Mouse (Mus musculus): ENCODE data around the gene Dnajb3. TPM values are rescaled to one million over a fixed set of nuclear protein-coding genes. Genes with fewer than 3 reads are reported as not detected.

The Dnajb3 gene
- polyA plus RNA-seq, 1 experiment from 2014 or later = 13.6 TPM

DNA sequence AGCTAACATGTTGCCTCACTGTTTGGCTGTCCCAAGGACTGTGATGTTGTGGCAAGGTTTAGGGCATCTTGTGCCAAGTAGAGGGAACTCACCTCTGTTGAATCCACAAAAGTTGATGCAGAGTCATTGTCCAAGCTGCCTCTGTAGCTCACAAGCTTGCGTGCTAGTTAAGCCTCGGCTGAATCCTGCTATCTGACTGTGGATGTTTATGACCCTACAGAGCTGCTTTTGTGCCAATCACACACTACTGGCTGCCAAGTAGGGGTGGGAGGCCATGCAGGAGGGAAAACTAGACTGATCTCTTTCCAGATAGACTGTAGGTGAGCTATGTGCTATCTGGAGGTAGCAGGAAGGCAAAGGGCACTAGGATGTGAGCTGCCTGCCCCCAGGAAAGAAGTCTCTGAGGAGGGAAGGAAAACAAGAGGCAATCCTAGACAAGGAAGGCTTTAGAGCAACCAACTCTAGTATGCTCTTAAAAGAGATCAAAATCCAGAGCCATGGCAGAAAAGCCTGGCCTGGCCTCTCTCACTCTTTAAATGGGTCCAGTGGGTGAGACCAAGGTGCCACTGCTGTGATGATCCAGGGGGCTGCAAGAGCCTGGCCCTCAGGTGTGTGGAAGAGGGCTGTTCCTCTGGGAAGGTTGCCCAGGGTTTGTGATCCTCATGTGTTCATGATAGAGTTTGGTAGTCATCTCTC lies 8.3 kb upstream of the Dnajb3 start:
- H3K4me2 ChIP-seq (ENCODE audit: low read length) = no peak overlapping the region
- no peaks in the 10 kb centered on the region for H3K27me3 ChIP-seq (ENCODE audit: insufficient read depth, low read length)
- WGBS = 68% methylated on average over 2 of the region's 2 CpGs
- no peak overlapping the region for H3K9ac ChIP-seq (ENCODE audit: low read depth, low read length)
- H3K27ac ChIP-seq = no peak overlapping the region
- H3K4me3 ChIP-seq (replicated peaks; ENCODE audit: low read depth, low read length) = no peak overlapping the region
- H3K36me3 ChIP-seq (ENCODE audit: insufficient read depth, low read length) = no peaks in the 10 kb centered on the region
- peak; percentile 10; the same call in 1 of the 2 replicates for ATAC-seq (replicated peaks; ENCODE audit: low FRiP score, low read depth)
- no peak for TF ChIP-seq CTCF (IDR thresholded peaks at IDR 0.05; ENCODE audit: low read depth)
- no peaks in the 10 kb centered on the region for H3K4me1 ChIP-seq (replicated peaks; ENCODE audit: insufficient read depth, low read length)
- DNase-seq (ENCODE audit: low spot score) = peak; percentile 3
- H3K9me3 ChIP-seq (replicated peaks; ENCODE audit: low read length) = peaks cover 57% of the 10 kb centered on the region

GRCm38 (mm10) chr1:88213061-88213460 lies 7.5 kb upstream of the Dnajb3 start:
- Histone ChIP-seq H3K9me3 (replicated peaks; ENCODE audit: low read length) (peaks cover 57% of the 10 kb centered on the region), H3K27me3 (ENCODE audit: insufficient read depth, low read length) (no peaks in the 10 kb centered on the region), H3K36me3 (ENCODE audit: insufficient read depth, low read length) (no peaks in the 10 kb centered on the region), H3K4me2 (ENCODE audit: low read length) (no peak overlapping the region), H3K4me1 (replicated peaks; ENCODE audit: insufficient read depth, low read length) (no peaks in the 10 kb centered on the region), H3K27ac (no peak overlapping the region), H3K9ac (ENCODE audit: low read depth, low read length) (no peak overlapping the region), H3K4me3 (replicated peaks; ENCODE audit: low read depth, low read length) (no peak overlapping the region)
- TF ChIP-seq CTCF (IDR thresholded peaks at IDR 0.05; ENCODE audit: low read depth) = no peak
- DNase-seq (ENCODE audit: low spot score) (peak; percentile 19), ATAC-seq (replicated peaks; ENCODE audit: low FRiP score, low read depth) (no peak)
- WGBS = 77% methylated on average over 1 of the region's 1 CpGs

DNA sequence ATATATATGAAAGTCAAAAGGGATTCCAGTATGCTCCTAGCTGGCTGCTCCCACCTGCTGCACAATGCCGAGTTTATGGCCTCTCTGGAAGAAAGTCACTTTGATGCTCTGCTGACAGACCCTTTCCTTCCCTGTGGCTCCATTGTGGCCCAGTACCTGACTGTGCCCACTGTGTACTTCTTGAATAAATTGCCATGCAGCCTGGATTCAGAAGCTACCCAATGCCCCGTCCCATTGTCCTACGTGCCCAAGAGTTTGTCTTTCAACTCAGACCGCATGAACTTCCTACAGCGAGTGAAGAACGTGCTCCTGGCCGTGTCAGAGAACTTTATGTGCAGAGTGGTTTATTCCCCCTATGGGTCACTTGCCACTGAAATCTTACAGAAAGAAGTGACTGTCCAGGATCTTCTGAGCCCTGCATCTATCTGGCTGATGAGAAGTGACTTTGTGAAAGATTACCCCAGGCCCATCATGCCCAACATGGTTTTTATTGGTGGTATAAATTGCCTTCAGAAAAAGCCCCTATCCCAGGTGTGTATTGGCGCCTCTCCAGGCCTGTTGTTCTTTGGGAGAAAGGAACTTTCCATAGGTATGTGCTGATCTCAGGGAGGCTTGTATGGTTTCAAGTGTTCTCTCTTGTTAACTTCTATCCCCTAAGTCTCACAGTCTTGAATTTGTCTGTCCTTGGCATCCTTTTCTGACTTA lies 6.9 kb upstream of the Dnajb3 start:
- Histone ChIP-seq H3K4me2 (ENCODE audit: low read length) (no peak overlapping the region), H3K4me3 (replicated peaks; ENCODE audit: low read depth, low read length) (no peak overlapping the region), H3K9ac (ENCODE audit: low read depth, low read length) (no peak overlapping the region), H3K36me3 (ENCODE audit: insufficient read depth, low read length) (no peaks in the 10 kb centered on the region), H3K27me3 (ENCODE audit: insufficient read depth, low read length) (no peaks in the 10 kb centered on the region), H3K4me1 (replicated peaks; ENCODE audit: insufficient read depth, low read length) (no peaks in the 10 kb centered on the region), H3K27ac (no peak overlapping the region), H3K9me3 (replicated peaks; ENCODE audit: low read length) (peaks cover 54% of the 10 kb centered on the region)
- WGBS = 60% methylated on average over 8 of the region's 8 CpGs
- no peak for TF ChIP-seq CTCF (IDR thresholded peaks at IDR 0.05; ENCODE audit: low read depth)
- DNase-seq (ENCODE audit: low spot score) (peak; percentile 11), ATAC-seq (replicated peaks; ENCODE audit: low FRiP score, low read depth) (0 out of 2 replicates have a peak, but pooled peaks have one; percentile 9)

- WGBS = 69% methylated on average over 8 of the region's 8 CpGs
- Histone ChIP-seq H3K27me3 (ENCODE audit: insufficient read depth, low read length) (no peaks in the 10 kb centered on the region), H3K9ac (ENCODE audit: low read depth, low read length) (no peak within 1 kb of the TSS), H3K27ac (no peak within 1 kb of the TSS), H3K36me3 (ENCODE audit: insufficient read depth, low read length) (no peaks in the 10 kb centered on the region), H3K4me1 (replicated peaks; ENCODE audit: insufficient read depth, low read length) (no peaks in the 10 kb centered on the region), H3K4me2 (ENCODE audit: low read length) (no peak within 1 kb of the TSS), H3K4me3 (replicated peaks; ENCODE audit: low read depth, low read length) (no peak within 1 kb of the TSS), H3K9me3 (replicated peaks; ENCODE audit: low read length) (peaks cover 47% of the 10 kb centered on the region)
- ATAC-seq (replicated peaks; ENCODE audit: low FRiP score, low read depth) = peak; percentile 6; the same call in 1 of the 2 replicates
- peak; percentile 41 for DNase-seq (ENCODE audit: low spot score)
- TF ChIP-seq CTCF (IDR thresholded peaks at IDR 0.05; ENCODE audit: low read depth) = no peak
Measured at GRCm38 (mm10) chr1:88211812-88212211, 6.2 kb upstream of the Dnajb3 start, which contains the start of gene Ugt1a1. Gene Ugt1a1, plus strand, starts transcription at chr1:88211959.

DNA sequence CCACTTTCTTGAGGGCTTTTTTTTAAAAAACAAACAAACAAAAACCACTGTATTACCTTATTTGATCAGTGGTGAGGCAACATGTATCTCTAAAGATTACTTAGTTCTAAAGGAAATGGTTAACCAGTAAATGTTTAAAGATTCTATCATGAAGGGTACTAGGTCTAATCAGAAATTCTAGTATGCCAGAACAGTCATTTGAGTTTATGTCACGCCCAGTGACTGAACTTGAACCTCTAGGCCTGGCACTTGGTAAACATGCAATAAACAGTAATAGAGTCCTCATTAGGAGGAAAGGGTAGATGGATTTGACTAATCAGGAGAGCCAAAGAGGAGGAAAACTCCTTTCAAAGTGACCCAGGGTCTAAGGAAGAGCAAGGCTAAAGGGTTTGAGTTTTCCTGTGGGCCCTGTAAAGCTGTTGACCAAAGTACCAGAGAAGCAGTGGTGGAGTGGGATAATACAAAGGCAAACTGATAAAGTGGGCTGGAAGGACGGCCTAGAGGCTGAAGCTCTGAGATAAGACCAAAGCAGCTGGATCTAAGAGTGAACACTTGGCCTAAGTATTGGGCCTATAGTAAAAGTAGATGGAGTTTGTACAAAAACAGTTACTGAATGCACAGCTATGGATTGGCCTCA lies 1.4 kb upstream of the Dnajb3 start:
- Histone ChIP-seq H3K9me3 (replicated peaks; ENCODE audit: low read length) (peaks cover 7% of the 10 kb centered on the region; the same call in 1 of the 2 replicates), H3K4me1 (replicated peaks; ENCODE audit: insufficient read depth, low read length) (peaks cover 4% of the 10 kb centered on the region; the same call in 1 of the 2 replicates), H3K27ac (no peak overlapping the region), H3K4me3 (replicated peaks; ENCODE audit: low read depth, low read length) (no peak overlapping the region), H3K4me2 (ENCODE audit: low read length) (no peak overlapping the region), H3K36me3 (ENCODE audit: insufficient read depth, low read length) (no peaks in the 10 kb centered on the region), H3K9ac (ENCODE audit: low read depth, low read length) (no peak overlapping the region), H3K27me3 (ENCODE audit: insufficient read depth, low read length) (no peaks in the 10 kb centered on the region)
- ATAC-seq (replicated peaks; ENCODE audit: low FRiP score, low read depth) = no peak
- no peak for DNase-seq (ENCODE audit: low spot score)
- no peak for TF ChIP-seq CTCF (IDR thresholded peaks at IDR 0.05; ENCODE audit: low read depth)
- WGBS = 86% methylated on average over 2 of the region's 2 CpGs

DNA sequence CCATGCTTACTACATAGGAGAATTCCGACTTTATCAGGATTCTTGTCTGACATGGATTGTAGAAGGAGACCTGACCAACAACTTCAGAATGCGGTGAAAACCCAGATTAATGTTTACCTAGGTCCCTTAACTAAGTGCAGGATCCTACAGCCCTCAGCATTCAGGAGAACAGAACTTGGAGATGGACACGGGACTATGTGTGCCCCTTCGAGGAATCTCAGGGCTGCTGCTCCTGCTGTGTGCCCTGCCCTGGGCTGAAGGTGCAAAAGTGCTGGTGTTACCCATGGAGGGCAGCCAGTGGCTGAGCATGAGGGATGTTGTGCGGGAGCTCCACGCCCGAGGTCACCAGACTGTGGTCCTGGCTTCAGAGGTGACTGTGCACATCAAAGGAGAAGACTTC lies 5.1 kb downstream of the Dnajb3 start, which contains the start of gene Ugt1a2:
Ugt1a2 (plus strand) TSS at position 146 of the 400 bp plus-strand sequence.
- H3K27ac ChIP-seq = peak within 1 kb of the TSS; percentile 52; the same call in 1 of the 2 replicates

More for the DNA sequence above, 5.1 kb downstream of the Dnajb3 start, which contains the start of gene Ugt1a2:
- peaks cover 4% of the 10 kb centered on the region; the same call in 1 of the 2 replicates for H3K4me1 ChIP-seq (replicated peaks; ENCODE audit: insufficient read depth, low read length)
- H3K9me3 ChIP-seq (replicated peaks; ENCODE audit: low read length) = no peaks in the 10 kb centered on the region
- H3K36me3 ChIP-seq (ENCODE audit: insufficient read depth, low read length) = no peaks in the 10 kb centered on the region
- ATAC-seq (replicated peaks; ENCODE audit: low FRiP score, low read depth) (no peak; the same call in 1 of the 2 replicates), DNase-seq (ENCODE audit: low spot score) (peak; percentile 37)
- no peak within 1 kb of the TSS for H3K9ac ChIP-seq (ENCODE audit: low read depth, low read length)
- TF ChIP-seq CTCF (IDR thresholded peaks at IDR 0.05; ENCODE audit: low read depth) = no peak
- H3K4me2 ChIP-seq (ENCODE audit: low read length) = 0 out of 2 replicates have a peak within 1 kb of the TSS, but pooled peaks have one; percentile 5
- WGBS = 58% methylated on average over 7 of the region's 7 CpGs
- no peaks in the 10 kb centered on the region for H3K27me3 ChIP-seq (ENCODE audit: insufficient read depth, low read length)
- no peak within 1 kb of the TSS for H3K4me3 ChIP-seq (replicated peaks; ENCODE audit: low read depth, low read length)

All from kidney, postnatal 0 days (tissue).